Mouse (Mus musculus) heart, embryonic 12.5 days (tissue): ENCODE measurements around the gene Usp21. TPM values are rescaled to one million over a fixed set of nuclear protein-coding genes. Genes with fewer than 3 reads are reported as not detected.
"Not testable (repeated sequence)": the region's sequence is repeated elsewhere in the genome, so short reads cannot be mapped to it uniquely, and the experiment has no call there.

Experiments
- ATAC-seq: fragments of 200-750 bp; cut with Nextera tagmentation; 2 replicates; pipeline ENCODE4 v1.8.0; 2017; ENCODE audit warnings: moderate TSS enrichment, moderate library complexity; ENCODE audit not compliant: insufficient number of reproducible peaks, low FRiP score
- H3K27ac ChIP-seq: fragments of 300-500 bp; sonication (generic); 2 replicates; pipeline ENCODE4 v1.5.1; 2016; ENCODE audit warnings: mild to moderate bottlenecking, moderate library complexity; ENCODE audit not compliant: poor library complexity, severe bottlenecking
- H3K27me3 ChIP-seq: fragments of 300-500 bp; sonication (generic); replicated peaks from 2 replicates; pipeline ENCODE4 v1.6.1; 2016; ENCODE audit warnings: mild to moderate bottlenecking, moderate library complexity
- H3K36me3 ChIP-seq: fragments of 300-500 bp; sonication (generic); 2 replicates; pipeline ENCODE4 v1.6.1; 2016; ENCODE audit warnings: mild to moderate bottlenecking, moderate library complexity
- H3K4me1 ChIP-seq: fragments of 300-500 bp; sonication (generic); replicated peaks from 2 replicates; pipeline ENCODE4 v1.6.1; 2016; ENCODE audit warnings: mild to moderate bottlenecking
- H3K4me2 ChIP-seq: fragments of 300-500 bp; sonication (generic); 2 replicates; pipeline ENCODE4 v1.6.1; 2016; ENCODE audit warnings: mild to moderate bottlenecking, moderate library complexity
- H3K4me3 ChIP-seq: fragments of 300-500 bp; sonication (generic); 2 replicates; pipeline ENCODE4 v1.5.1; 2016; ENCODE audit warnings: mild to moderate bottlenecking
- H3K9ac ChIP-seq: fragments of 300-500 bp; sonication (generic); 2 replicates; pipeline ENCODE4 v1.6.1; 2016; ENCODE audit warnings: mild to moderate bottlenecking, moderate library complexity
- H3K9me3 ChIP-seq: fragments of 300-500 bp; sonication (generic); replicated peaks from 2 replicates; pipeline ENCODE4 v1.6.1; 2016; ENCODE audit warnings: mild to moderate bottlenecking, moderate library complexity
- WGBS: fragments of 180-500 bp; shearing (Covaris S2); methylation state at CpG from one replicate; pipeline ENCODE4 v1.1.7; 2016; 5-methylcytosine and 5-hydroxymethylcytosine counted together
- polyA plus RNA-seq: library from polyadenylated mRNA; unstranded; fragments of >200 nt; fragmentation: Nextera tagmentation; extraction: Ambion mirVana; gene quantifications from 2 replicates; pipeline ENCODE4 v1.2.1, GENCODE M21; 2016

Usp21 gene
- polyA plus RNA-seq, 1 experiment from 2014 or later = 55.7 TPM

DNA sequence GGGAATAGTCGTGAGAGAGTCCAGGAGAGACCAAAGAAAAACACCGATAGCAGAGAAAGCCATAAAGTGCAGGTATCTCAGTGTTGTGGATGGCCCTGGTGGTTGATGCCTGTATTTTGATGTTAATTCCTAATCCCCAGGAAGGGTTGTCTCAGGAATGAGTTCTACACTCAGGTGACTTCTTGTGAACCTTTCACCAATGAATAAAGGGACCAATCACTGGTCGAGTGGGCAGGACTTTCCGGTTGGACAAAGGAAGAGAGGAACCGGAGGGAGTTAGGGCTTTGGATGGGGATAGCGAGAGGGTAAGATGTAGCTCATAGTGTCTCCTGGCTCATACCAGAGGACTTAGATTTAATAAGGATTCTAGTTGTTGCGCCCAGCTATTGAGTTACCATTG lies 32.0 kb upstream of the Usp21 start:
- peak overlapping the region; percentile 37 for H3K4me3 ChIP-seq

DNA sequence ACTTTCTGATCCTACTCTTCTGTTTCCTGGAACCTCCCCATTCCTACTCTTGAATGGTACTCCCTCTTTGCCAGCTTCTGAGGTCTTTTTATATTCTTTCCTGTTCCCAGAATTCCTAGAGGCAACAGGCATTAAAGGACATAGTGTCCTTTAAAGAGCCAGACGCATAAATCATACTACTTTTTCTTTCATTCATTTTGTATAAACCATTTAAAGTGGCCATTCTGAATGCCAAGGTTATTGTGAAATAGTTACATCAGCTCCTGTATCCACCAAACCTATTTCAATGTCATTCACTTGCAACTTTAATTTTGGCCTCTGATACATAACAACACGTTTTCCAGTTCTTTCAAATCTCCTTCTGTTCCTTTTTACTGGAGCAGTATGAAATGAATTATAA lies 21.5 kb upstream of the Usp21 start:
- Histone ChIP-seq H3K27me3 (no peaks in the 10 kb centered on the region), H3K4me1 (peaks cover 4% of the 10 kb centered on the region), H3K4me3 (no peak overlapping the region), H3K9ac (no peak overlapping the region), H3K9me3 (no peaks in the 10 kb centered on the region), H3K4me2 (no peak overlapping the region), H3K36me3 (no peaks in the 10 kb centered on the region), H3K27ac (no peak overlapping the region)
- WGBS = 70% methylated on average over 2 of the region's 2 CpGs
- ATAC-seq = no peak

More for the DNA sequence above, 32.0 kb upstream of the Usp21 start:
- H3K4me1 ChIP-seq = 0 out of 2 replicates have a peak, but pooled peaks cover 4% of the 10 kb centered on the region
- H3K9me3 ChIP-seq = peaks cover 6% of the 10 kb centered on the region; the same call in 1 of the 2 replicates
- H3K27ac ChIP-seq = no peak overlapping the region
- H3K36me3 ChIP-seq = 0 out of 2 replicates have a peak, but pooled peaks cover 3% of the 10 kb centered on the region
- no peak for ATAC-seq
- H3K27me3 ChIP-seq = no peaks in the 10 kb centered on the region
- peak overlapping the region; percentile 62 for H3K4me2 ChIP-seq
- H3K9ac ChIP-seq = peak overlapping the region; percentile 35; the same call in 1 of the 2 replicates
- 19% methylated on average over 7 of the region's 7 CpGs for WGBS

DNA sequence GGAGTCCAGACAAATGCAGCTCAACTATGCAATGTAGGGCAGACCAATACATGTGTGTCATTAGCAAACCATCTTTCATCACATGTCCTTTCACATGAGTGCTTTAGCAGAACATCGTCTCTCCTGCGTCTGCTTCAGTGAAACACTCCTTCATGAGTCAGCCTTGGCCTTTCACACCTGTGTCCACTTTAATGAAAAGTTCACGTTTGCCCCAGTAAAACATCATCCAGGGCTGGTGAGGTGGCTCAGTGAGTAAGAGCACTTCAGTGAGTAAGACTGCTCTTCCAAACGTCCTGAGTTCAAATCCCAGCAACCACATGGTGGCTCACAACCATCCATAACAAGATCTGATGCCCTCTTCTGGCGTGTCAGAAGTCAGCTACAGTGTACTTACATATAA lies 18.4 kb upstream of the Usp21 start:
- not testable (repeated sequence) for H3K27ac ChIP-seq, H3K9ac ChIP-seq, H3K4me2 ChIP-seq, H3K36me3 ChIP-seq, H3K4me3 ChIP-seq, ATAC-seq, H3K4me1 ChIP-seq, H3K9me3 ChIP-seq, H3K27me3 ChIP-seq
- 64% methylated on average over 5 of the region's 5 CpGs for WGBS

DNA sequence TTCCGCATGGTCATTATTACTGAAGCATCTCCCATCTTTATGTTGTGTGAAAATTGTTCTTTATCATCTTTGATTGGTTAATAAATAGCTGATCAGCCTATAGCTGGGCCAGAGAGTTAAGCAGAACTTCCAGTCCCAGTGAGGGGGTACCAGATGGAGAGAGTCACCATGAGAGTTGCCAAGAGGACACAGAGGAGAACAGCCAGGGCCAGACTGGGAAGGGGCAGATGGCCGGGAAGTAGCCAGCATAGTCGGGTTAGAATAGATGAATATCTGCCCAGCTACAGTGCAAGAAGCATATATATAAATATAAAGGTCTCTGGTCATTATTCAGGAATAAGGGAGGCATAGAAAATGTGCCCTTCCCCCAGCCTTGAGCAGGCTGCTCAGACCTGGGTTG lies 10.4 kb upstream of the Usp21 start:
- Histone ChIP-seq H3K27ac (no peak overlapping the region), H3K36me3 (no peaks in the 10 kb centered on the region), H3K9ac (no peak overlapping the region), H3K4me2 (no peak overlapping the region), H3K27me3 (peaks cover 16% of the 10 kb centered on the region), H3K4me1 (peaks cover 7% of the 10 kb centered on the region), H3K9me3 (no peaks in the 10 kb centered on the region), H3K4me3 (no peak overlapping the region)
- WGBS = 48% methylated on average over 3 of the region's 3 CpGs
- ATAC-seq = no peak

DNA sequence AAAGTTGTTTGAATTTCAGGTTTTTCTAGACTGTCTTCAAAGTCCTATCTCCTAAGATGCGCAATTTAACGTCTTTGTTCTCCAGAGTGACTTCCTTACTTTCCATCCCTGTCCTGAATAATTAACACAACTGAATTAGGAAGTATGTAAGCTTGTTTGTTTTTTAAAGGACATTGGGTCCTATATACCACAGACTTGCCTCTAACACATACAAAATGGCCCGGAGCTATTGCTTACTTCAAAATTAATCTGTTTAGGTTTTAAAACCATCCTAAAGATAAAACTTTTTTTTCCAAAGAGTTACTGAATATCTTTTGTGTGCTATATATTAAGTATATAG lies 7.2 kb upstream of the Usp21 start:
- Histone ChIP-seq H3K27ac (peak overlapping the region; percentile 87), H3K9ac (peak overlapping the region; percentile 86), H3K4me2 (peak overlapping the region; percentile 74), H3K4me1 (peaks cover 8% of the 10 kb centered on the region), H3K27me3 (peaks cover 16% of the 10 kb centered on the region), H3K9me3 (no peaks in the 10 kb centered on the region), H3K36me3 (peaks cover under 1% of the 10 kb centered on the region), H3K4me3 (peak overlapping the region; percentile 94)
- ATAC-seq = no peak
- 18% methylated on average over 3 of the region's 3 CpGs for WGBS

DNA sequence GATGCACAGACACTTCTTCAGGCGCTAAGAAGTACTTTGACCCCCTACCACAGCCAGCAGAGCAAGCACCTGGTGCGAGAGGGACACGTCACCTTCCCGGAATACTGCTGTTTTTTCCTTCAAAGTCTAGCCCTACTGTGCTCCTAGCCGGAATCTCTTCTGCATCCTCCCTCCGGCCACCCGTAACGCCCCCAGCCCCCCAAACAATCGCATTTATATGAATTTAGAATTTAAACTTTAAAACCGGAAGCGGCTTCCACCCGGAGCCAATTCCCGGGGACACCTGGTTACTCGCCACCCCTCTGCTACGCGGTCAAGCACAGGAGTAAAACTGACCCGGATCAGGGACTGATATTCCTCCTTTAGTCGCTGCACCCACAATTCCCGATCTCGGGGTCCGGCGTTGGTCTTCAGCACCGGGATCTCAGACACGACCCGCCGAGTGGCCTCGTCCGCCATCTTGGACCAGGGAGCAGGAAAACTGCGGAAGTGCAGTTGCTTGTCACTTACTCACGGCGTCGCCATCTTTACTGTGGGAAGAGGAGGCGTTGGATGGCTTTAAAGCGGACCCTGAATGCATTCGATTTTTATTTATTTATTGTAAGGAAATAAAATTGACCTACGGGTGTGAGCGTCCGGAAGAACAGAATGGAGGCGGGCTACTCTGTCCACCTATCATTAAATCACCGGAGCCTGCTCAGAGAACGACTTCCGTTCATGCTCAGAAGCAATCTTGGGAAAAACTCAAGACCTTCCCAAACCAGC lies 6.7 kb upstream of the Usp21 start, which contains the start of gene Ufc1:
Ufc1 (minus strand) TSS at position 727 of the 765 bp plus-strand sequence.
- peak within 1 kb of the TSS; percentile 87 for H3K27ac ChIP-seq
- peak within 1 kb of the TSS; percentile 86 for H3K9ac ChIP-seq
- H3K4me3 ChIP-seq = peak within 1 kb of the TSS; percentile 94
- peaks cover 16% of the 10 kb centered on the region for H3K27me3 ChIP-seq
- peak; percentile 82 for ATAC-seq
- peaks cover 8% of the 10 kb centered on the region for H3K4me1 ChIP-seq
- no peaks in the 10 kb centered on the region for H3K9me3 ChIP-seq
- H3K4me2 ChIP-seq = peak within 1 kb of the TSS; percentile 74
- peaks cover 6% of the 10 kb centered on the region for H3K36me3 ChIP-seq
- WGBS = under 1% methylated on average over 42 of the region's 42 CpGs

DNA sequence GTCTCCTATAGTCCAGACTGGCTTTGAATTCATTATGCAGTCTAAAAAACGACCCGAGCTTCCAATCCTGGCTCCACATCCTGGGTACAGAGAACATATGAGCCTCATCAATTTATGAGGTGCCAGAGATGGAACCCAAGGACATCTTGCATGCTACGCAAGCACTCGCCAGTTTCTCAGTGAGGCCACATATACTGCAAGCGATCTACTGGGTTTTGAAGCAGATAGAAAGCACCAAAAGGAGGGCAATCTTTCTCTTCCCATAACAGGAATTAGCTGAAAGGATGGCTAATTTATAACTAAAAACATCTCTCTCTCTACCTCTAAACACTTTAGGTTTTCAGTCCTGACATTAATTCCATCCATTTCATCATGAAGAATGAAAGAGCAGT lies 6.1 kb upstream of the Usp21 start:
- Histone ChIP-seq H3K4me1 (peaks cover 8% of the 10 kb centered on the region), H3K4me3 (peak overlapping the region; percentile 94), H3K4me2 (peak overlapping the region; percentile 74), H3K36me3 (peaks cover 12% of the 10 kb centered on the region), H3K27ac (peak overlapping the region; percentile 87; the same call in 1 of the 2 replicates), H3K9ac (peak overlapping the region; percentile 86), H3K9me3 (no peaks in the 10 kb centered on the region), H3K27me3 (peaks cover 16% of the 10 kb centered on the region)
- no peak for ATAC-seq
- 42% methylated on average over 5 of the region's 5 CpGs for WGBS

DNA sequence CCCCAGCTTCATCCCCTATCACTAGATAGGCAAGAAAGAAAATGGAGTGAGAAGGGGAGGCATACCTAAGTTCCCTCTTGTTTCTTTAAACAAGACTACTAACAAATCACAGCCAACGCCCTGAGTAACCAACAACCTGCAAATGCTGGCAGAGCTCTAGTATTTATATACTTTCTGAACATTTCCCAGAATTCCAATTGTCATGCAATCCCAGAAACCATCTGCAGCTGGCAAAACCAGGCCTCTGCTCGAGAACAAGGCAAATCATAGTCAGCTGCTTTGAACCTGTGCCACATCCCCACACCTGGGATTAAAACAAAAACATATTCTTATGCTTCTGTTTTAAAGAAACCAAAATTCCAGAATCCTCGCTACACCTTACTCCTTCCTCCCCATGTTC lies 5.6 kb upstream of the Usp21 start:
- no peak for ATAC-seq
- H3K27ac ChIP-seq = no peak overlapping the region

DNA sequence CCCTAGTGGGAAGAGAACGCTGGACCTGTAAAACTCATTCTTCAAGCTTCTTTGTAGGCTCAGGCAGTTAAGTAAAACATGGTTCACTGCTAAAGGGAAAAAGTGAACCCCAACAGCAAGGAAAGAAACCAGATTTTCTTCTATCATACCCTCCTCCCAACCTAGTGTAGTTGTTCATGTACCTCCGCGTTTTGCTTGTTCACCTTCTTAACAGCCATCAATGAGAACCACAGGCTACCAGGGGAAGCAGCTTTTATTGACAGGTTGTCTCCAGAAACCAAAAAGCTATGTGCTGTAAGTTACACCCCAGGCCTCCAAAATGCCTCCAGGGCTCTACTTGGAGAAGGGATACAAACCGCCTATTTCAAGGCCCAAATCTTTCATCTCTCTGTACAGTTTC lies 537 bp upstream of the Usp21 start:
- Histone ChIP-seq H3K36me3 (peaks cover 49% of the 10 kb centered on the region), H3K4me1 (peaks cover 17% of the 10 kb centered on the region), H3K4me2 (peak overlapping the region; percentile 80), H3K9ac (no peak overlapping the region), H3K4me3 (peak overlapping the region; percentile 73), H3K27ac (peak overlapping the region; percentile 25; the same call in 1 of the 2 replicates), H3K27me3 (no peaks in the 10 kb centered on the region), H3K9me3 (no peaks in the 10 kb centered on the region)
- ATAC-seq = no peak
- WGBS = 58% methylated on average over 4 of the region's 4 CpGs

More for the DNA sequence above, 5.6 kb upstream of the Usp21 start:
- Histone ChIP-seq H3K9me3 (no peaks in the 10 kb centered on the region), H3K27me3 (peaks cover 12% of the 10 kb centered on the region), H3K36me3 (peaks cover 18% of the 10 kb centered on the region), H3K9ac (no peak overlapping the region), H3K4me2 (peak overlapping the region; percentile 74), H3K4me1 (peaks cover 8% of the 10 kb centered on the region), H3K4me3 (peak overlapping the region; percentile 94; the same call in 1 of the 2 replicates)
- WGBS = 89% methylated on average over 3 of the region's 3 CpGs

DNA sequence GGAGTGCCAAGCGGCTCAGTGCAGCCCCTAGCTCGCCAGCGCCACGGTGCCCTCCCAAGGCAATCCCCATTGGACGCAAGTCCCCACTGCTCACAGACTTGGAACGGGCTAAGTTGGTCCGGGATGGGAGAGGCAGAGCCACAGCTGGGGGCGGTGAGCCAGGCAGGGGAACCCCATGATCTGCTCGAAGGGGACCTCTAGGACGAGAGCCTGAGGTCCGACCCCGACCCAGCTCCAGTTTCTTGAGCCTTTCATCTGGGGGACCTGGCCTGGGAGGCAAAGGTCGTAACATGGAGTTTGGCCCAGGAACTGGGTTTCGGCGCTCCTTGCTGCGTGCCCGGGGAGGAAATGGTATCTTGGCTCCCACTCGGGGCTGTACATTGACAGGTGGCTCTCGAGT lies 1.3 kb downstream of the Usp21 start:
- WGBS = 92% methylated on average over 19 of the region's 19 CpGs
- Histone ChIP-seq H3K36me3 (peaks cover 62% of the 10 kb centered on the region), H3K9me3 (no peaks in the 10 kb centered on the region), H3K4me3 (peak overlapping the region; percentile 73), H3K4me1 (peaks cover 22% of the 10 kb centered on the region), H3K27ac (no peak overlapping the region), H3K4me2 (peak overlapping the region; percentile 80), H3K27me3 (no peaks in the 10 kb centered on the region), H3K9ac (0 out of 2 replicates have a peak overlapping the region, but pooled peaks have one; percentile 32)
- ATAC-seq = no peak

DNA sequence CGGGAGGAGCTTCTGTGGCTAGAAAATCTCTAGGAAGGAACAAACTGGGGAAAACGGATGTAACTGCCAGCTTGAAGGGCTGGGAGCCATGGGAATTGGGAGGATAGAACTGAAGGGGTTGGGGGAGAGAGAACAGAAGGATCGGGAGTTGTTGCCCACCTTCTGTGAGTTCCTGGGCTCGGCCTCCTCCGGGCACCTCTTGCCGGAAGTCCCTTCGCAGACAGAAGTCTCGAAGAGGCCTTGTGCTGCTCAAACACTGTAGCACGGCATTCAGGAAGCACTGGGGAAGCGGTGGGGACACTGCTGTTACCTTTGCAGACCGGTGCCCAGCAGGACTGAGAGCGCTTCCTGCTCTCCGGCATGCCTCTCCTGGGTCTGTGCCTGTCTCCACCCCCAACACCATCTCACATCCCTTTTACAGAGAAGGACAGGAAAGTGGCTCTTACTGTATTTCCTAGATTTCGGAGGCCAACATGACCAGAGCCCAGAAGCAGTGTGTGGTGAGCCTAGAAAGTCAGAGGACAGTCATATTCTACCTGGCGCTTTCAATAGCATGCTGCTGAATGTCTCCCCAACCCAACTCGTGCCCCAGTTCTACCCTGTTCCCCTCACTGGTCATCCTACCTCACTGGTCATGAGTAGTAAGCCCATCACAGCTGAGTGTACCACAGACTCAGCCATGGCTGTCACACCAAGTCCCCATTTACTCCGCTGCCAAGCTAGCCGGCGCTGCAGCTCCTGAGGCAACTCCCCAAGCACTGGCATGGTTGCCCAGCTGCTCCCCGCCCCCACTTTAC lies 2.5 kb downstream of the Usp21 start:
- Histone ChIP-seq H3K4me3 (no peak overlapping the region), H3K36me3 (peaks cover 62% of the 10 kb centered on the region), H3K4me1 (peaks cover 24% of the 10 kb centered on the region), H3K4me2 (no peak overlapping the region), H3K27me3 (no peaks in the 10 kb centered on the region), H3K9ac (peak overlapping the region; percentile 39; the same call in 1 of the 2 replicates), H3K9me3 (no peaks in the 10 kb centered on the region), H3K27ac (no peak overlapping the region)
- ATAC-seq = no peak
- WGBS = 87% methylated on average over 20 of the region's 20 CpGs
